In the genomic region with DNA sequence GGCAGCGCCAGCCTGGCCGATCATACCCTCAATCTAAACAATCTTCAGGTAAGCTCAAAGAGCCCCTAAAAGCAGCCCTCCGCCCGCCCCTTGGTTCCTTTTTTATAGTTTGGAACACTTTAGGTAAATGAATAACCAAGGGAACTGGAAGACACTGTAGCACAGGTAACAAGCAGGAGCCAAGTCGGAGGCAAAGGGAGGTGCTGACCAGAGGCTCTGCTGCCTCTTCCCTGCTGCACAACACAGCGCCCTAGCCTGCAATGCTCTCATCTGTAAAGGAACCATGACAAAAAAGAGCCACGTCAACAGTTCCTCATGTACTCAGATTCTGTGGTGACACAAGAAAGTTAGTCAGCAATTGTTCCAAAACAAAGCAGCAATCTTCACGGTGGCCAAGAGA, we compare ENCODE assay signal across 30 mouse cellular contexts. TPM values are rescaled to one million over a fixed set of nuclear protein-coding genes. Genes with fewer than 3 reads are reported as not detected.
DNase-seq lines count a peak whose midpoint lies in the region; ATAC-seq and TF ChIP-seq lines count a peak whose summit lies in the region.
"Had no signal": no experiment of that assay in that cellular context is flagged by ENCODE, and none has a peak within 500 bp of the region (broad histone marks: within the 10 kb centered on the region; RNA-seq: fewer than 3 reads in every experiment).

No protein-coding gene starts in this region.

- H3K27ac ChIP-seq in intestine, embryonic 15.5 days = no peak overlapping the region
- H3K27ac ChIP-seq in intestine, postnatal 0 days (ENCODE audit: low read depth, low read length) = no peak overlapping the region
- H3K27ac ChIP-seq in intestine, embryonic 16.5 days (ENCODE audit: low read length) = peak overlapping the region; percentile 7; the same call in 1 of the 2 replicates
- H3K27ac ChIP-seq: embryonic facial prominence, embryonic 12.5 days; heart, embryonic 10.5 days; heart, embryonic 15.5 days; hindbrain, embryonic 14.5 days; left cerebral cortex, adult 2 months; limb, embryonic 13.5 days; liver, embryonic 12.5 days; midbrain, embryonic 12.5 days; neural tube, embryonic 13.5 days; stomach, embryonic 15.5 days had no signal

- no peak for TF ChIP-seq CTCF in intestine, postnatal 0 days (IDR thresholded peaks at IDR 0.05; ENCODE audit: low read depth)

- WGBS in intestine, embryonic 15.5 days = 77% methylated on average over 8 of the region's 8 CpGs
- WGBS in intestine, postnatal 0 days = 68% methylated on average over 8 of the region's 8 CpGs
- 81% methylated on average over 8 of the region's 8 CpGs for WGBS in intestine, embryonic 16.5 days

- H3K9me3 ChIP-seq in intestine, embryonic 15.5 days = no peaks in the 10 kb centered on the region
- no peaks in the 10 kb centered on the region for H3K9me3 ChIP-seq in intestine, postnatal 0 days (ENCODE audit: control insufficient read depth)
- H3K9me3 ChIP-seq in intestine, embryonic 16.5 days (ENCODE audit: control insufficient read depth, low read length) = no peaks in the 10 kb centered on the region
- H3K9me3 ChIP-seq: embryonic facial prominence, embryonic 12.5 days; G1E; heart, embryonic 10.5 days; heart, embryonic 15.5 days; limb, embryonic 13.5 days; liver, embryonic 12.5 days; midbrain, embryonic 12.5 days; neural tube, embryonic 13.5 days; stomach, embryonic 15.5 days had no signal

- H3K27me3 ChIP-seq in intestine, embryonic 15.5 days (replicated peaks) = no peaks in the 10 kb centered on the region
- no peaks in the 10 kb centered on the region for H3K27me3 ChIP-seq in intestine, postnatal 0 days (replicated peaks; ENCODE audit: control insufficient read depth, insufficient read depth, low read length)
- no peaks in the 10 kb centered on the region for H3K27me3 ChIP-seq in intestine, embryonic 16.5 days (replicated peaks; ENCODE audit: control insufficient read depth, insufficient read depth, low read length)
- H3K27me3 ChIP-seq: embryonic facial prominence, embryonic 12.5 days; heart, embryonic 15.5 days; limb, embryonic 13.5 days; liver, embryonic 12.5 days; midbrain, embryonic 12.5 days; neural tube, embryonic 13.5 days; Patski; stomach, embryonic 15.5 days had no signal

- H3K4me1 ChIP-seq in intestine, embryonic 15.5 days (replicated peaks) = no peaks in the 10 kb centered on the region
- H3K4me1 ChIP-seq in intestine, postnatal 0 days (replicated peaks; ENCODE audit: control insufficient read depth, insufficient read depth, low read length) = no peaks in the 10 kb centered on the region
- no peaks in the 10 kb centered on the region for H3K4me1 ChIP-seq in intestine, embryonic 16.5 days (ENCODE audit: control insufficient read depth, insufficient read depth, low read length)
- H3K4me1 ChIP-seq: embryonic facial prominence, embryonic 12.5 days; heart, embryonic 10.5 days; heart, embryonic 15.5 days; limb, embryonic 13.5 days; liver, embryonic 12.5 days; midbrain, embryonic 12.5 days; neural tube, embryonic 13.5 days; stomach, embryonic 15.5 days had no signal

- no peak overlapping the region for H3K4me3 ChIP-seq in intestine, embryonic 15.5 days (replicated peaks)
- H3K4me3 ChIP-seq in intestine, postnatal 0 days (ENCODE audit: low read depth, low read length) = no peak overlapping the region
- H3K4me3 ChIP-seq in intestine, embryonic 16.5 days (ENCODE audit: low read length) = no peak overlapping the region
- H3K4me3 ChIP-seq: embryonic facial prominence, embryonic 12.5 days; heart, embryonic 10.5 days; heart, embryonic 15.5 days; left cerebral cortex, adult 2 months; limb, embryonic 13.5 days; liver, embryonic 12.5 days; midbrain, embryonic 12.5 days; neural tube, embryonic 13.5 days; stomach, embryonic 15.5 days had no signal

- DNase-seq in kidney, adult 9 months = peak; percentile 72
- DNase-seq in kidney, postnatal 14 days = peak; percentile 44
- no peak for DNase-seq in right cerebral cortex, postnatal 36 days (ENCODE audit: low spot score in 2 of 2)
- DNase-seq in Muller cell, postnatal 12 days (ENCODE audit: inconsistent ontology term) = no peak
- no peak for DNase-seq in adrenal gland, postnatal 25 days
- DNase-seq: adrenal gland, postnatal 10 days; cerebellum, adult 11 months; cerebellum, adult 9-10 months; cerebellum, postnatal 36 days; embryo, embryonic 11 days; gastrocnemius, postnatal 14 days; heart, postnatal 4 days; liver, postnatal 0 days; lung, postnatal 14 days had no signal

- 0 out of 2 replicates have a peak, but pooled peaks have one; percentile 58 for ATAC-seq in intestine, embryonic 15.5 days
- ATAC-seq in intestine, postnatal 0 days = no peak
- ATAC-seq in intestine, embryonic 16.5 days = no peak
- ATAC-seq: forebrain, embryonic 14.5 days; liver, embryonic 12.5 days; liver, postnatal 0 days; Patski had no signal

- H3K9ac ChIP-seq in intestine, embryonic 15.5 days = no peak overlapping the region
- no peak overlapping the region for H3K9ac ChIP-seq in intestine, postnatal 0 days (ENCODE audit: low read depth, low read length)
- no peak overlapping the region for H3K9ac ChIP-seq in intestine, embryonic 16.5 days (ENCODE audit: low read depth, low read length)
- H3K9ac ChIP-seq: embryonic facial prominence, embryonic 12.5 days; heart, embryonic 15.5 days; hindbrain, embryonic 14.5 days; limb, embryonic 13.5 days; liver, embryonic 12.5 days; liver, postnatal 0 days; midbrain, embryonic 12.5 days; neural tube, embryonic 13.5 days; stomach, embryonic 15.5 days had no signal

- no peak overlapping the region for H3K4me2 ChIP-seq in intestine, embryonic 15.5 days (replicated peaks)
- H3K4me2 ChIP-seq in intestine, postnatal 0 days (replicated peaks; ENCODE audit: low read depth) = no peak overlapping the region
- 0 out of 2 replicates have a peak overlapping the region, but pooled peaks have one; percentile 2 for H3K4me2 ChIP-seq in intestine, embryonic 16.5 days (ENCODE audit: low read depth, low read length)
- H3K4me2 ChIP-seq: embryonic facial prominence, embryonic 12.5 days; heart, embryonic 15.5 days; hindbrain, embryonic 14.5 days; limb, embryonic 13.5 days; liver, embryonic 12.5 days; midbrain, embryonic 12.5 days; neural tube, embryonic 13.5 days; stomach, embryonic 15.5 days had no signal

- H3K36me3 ChIP-seq in intestine, embryonic 15.5 days = peaks cover 10% of the 10 kb centered on the region; the same call in 1 of the 2 replicates
- H3K36me3 ChIP-seq in intestine, postnatal 0 days (ENCODE audit: control insufficient read depth, insufficient read depth) = peaks cover 38% of the 10 kb centered on the region
- no peaks in the 10 kb centered on the region; the same call in 1 of the 2 replicates for H3K36me3 ChIP-seq in intestine, embryonic 16.5 days (ENCODE audit: control insufficient read depth, insufficient read depth, low read length)

RNA-seq across cellular contexts. Expression of a gene that starts 32.0 kb away (rescaled TPM):
- 15.5 and 15.9 TPM in 2 replicates for polyA plus RNA-seq in intestine, embryonic 15.5 days (2015; fragmentation: Nextera tagmentation; extraction: Ambion mirVana)
- polyA plus RNA-seq in intestine, postnatal 0 days (2015; fragmentation: Nextera tagmentation; extraction: Ambion mirVana) = 4.6 and 5.1 TPM in 2 replicates
- polyA plus RNA-seq in intestine, embryonic 16.5 days (2015; fragmentation: Nextera tagmentation; extraction: Ambion mirVana) = 10.5 and 11.5 TPM in 2 replicates
- 32.5 and 34.9 TPM in 2 replicates for total RNA-seq in adrenal gland, postnatal 25 days (2021)

Comparison
In these comparisons a context has a peak if more than half of its experiments do, and no peak if none do; other contexts are left out.
1. DNase-seq: peak in kidney, adult 9 months (single experiment) and kidney, postnatal 14 days (single experiment); none in right cerebral cortex, postnatal 36 days (0 of 2), Muller cell, postnatal 12 days (single experiment) and adrenal gland, postnatal 25 days (single experiment).